Mouse (Mus musculus) megakaryocyte, adult 5-6 weeks (primary cell): ENCODE data around the gene Rrbp1. TPM values are rescaled to one million over a fixed set of nuclear protein-coding genes. Genes with fewer than 3 reads are reported as not detected.

ENCODE experiments used
- ATAC-seq: 2 replicates; pipeline ENCODE4 v1.8.0; 2016; ENCODE audit warnings: mild to moderate bottlenecking, inconsistent platforms; ENCODE audit not compliant: poor library complexity, severe bottlenecking
- total RNA-seq, 2 experiments: library from RNA; stranded (forward) in 1 of 2; stranded (reverse) in 1 of 2; fragments of 153-499, 151-499 nt in 1 of 2; fragments of 221-1000, 200-1000 nt in 1 of 2; gene quantifications; 2 replicates each; pipeline versions ENCODE4 v1.2.3 to v1.2.4; 2015 to 2017

Rrbp1 gene
- 173 and 196 TPM in 2 replicates for total RNA-seq (2015)
- 215 and 251 TPM in 2 replicates for total RNA-seq (2017)

DNA sequence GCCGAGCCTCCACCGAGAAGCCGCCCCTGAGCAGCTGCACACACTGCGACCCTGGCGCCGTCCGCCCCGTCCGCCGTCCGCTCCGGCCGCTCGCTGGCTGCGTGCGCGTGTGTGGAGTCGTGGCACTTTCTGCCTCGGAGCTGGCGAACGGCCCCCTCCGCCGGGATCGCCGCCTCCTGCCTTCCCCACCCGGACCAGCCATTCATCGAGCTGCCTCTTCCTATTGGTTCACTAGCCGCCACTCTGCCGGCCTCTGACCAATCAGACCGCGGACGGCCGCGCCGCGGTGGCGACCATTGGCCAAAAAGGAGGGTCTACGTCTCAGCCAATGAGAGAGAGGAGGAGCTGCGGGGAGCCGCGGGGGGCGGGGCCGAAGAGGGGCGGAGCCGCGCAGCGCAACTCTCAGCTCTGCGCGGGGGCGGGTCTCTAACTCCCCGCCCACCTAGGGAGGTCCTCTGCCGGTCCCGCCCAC, at the start of gene Rrbp1:
TSS of gene Rrbp1 (minus strand) at position 184 of the 472 bp plus-strand sequence.
- peak; percentile 78 for ATAC-seq

DNA sequence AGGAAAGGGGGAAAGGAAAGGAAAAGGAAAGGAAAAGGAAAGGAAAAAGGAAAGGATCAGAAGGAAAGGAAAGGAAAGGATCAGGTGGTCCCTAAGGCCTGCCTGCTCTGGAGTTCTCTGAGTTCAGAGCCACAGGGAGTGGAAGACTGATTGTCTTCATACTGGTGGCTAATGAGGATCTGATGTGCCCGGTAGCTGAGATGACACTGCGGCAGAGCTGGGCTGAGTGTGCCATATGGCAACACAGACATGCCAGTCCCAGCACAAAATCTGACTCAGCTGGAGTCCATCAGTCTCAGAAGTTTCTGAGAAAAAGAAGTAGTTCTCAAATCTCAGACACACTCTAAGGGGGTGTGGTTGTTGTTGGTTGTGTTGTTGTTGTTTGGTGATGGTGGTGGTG, 46.7 kb upstream of the Rrbp1 start:
- ATAC-seq: no peak

DNA sequence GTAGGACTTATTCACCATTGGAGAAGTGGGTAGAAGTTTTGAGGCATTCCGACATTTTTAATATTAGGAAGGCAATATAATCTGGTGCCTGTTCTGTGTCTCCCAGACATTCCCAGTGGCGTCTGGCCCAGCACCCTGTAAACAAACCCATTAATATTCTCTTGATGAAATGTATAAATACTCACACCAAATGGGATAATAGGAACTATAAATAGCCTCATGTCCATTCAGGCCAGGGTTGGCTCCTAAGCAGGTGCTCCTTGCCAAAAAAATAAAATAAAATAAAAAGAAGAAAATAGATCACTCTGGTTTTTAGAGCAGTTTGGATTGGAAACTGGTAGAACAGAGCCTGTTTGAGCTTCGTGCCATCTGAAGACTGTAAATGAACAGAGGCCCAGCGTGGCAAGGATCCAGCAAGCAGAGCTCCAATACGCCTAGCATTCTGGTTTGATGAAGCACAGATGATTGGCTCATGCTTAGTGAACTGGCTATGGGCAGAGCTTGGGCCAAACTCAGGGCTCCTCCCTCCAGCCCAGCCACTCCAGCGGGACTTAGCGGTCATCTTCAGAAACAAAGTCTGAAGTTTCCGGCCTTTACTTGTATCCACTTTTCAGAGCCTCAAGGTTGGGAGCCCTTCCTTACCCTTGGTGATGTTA, 41.5 kb upstream of the Rrbp1 start:
- ATAC-seq: no peak

DNA sequence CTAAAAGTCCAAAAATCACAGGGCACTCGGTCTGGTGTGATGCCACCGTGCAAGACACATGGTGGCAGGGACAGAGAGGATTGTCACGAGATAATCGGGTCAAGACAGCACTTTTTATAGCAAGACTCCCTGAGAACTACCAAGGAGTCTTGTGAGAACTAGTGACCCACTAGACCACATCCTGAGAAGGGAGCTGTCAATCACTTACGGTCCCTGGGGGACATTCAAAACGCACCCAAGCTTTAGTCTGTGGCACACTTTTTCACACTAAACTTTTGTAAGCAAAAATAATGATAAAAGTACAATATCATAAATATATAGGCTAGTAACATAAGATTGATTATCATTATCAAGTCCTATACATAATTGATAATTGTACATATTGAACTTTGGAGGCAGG, 39.8 kb upstream of the Rrbp1 start:
- no peak for ATAC-seq

DNA sequence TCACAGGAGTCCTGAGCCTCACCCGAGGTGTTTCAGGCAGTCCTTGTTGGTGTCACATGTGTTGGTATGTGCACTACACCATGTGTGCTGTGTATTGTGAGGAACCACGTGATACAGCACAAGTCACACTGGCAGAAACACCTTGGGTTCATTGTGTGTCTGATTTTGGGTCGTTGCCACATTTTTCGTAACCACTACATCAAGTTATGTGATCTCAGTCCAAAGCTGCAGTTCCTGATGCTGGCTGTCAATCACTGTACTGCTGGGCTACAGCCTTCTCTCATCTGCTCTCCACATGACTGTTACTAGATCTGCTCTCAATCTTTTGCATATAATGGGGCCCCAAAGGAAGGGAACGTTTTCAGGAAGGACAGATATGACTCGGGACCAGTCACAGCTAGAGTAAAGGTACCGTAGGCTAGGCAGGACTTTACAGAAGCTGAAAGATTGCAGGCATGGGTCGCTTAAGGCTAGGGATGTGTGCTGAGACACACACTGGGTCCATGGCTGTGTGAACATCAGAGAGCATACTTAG, 39.1 kb upstream of the Rrbp1 start:
- ATAC-seq: no peak

DNA sequence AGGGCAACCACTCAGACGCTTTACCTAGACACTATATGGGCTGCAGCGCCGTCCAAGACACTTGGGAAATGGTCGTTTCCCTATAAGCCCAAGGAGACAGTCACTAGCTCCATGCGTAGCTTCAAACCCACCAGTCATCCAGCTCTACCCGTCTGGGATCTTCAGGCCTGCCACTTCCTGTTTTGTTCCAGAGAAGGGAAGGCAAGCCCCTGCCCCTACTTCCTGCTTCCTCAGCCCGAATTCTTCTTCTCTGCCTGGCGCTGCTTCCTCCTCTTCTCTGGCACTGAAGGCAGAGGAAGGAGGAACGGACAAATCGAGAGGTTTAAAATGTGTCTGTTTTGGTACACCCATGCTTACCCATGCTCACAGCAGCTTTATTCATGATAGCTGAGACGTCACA, 35.9 kb upstream of the Rrbp1 start:
- ATAC-seq: peak; percentile 94

DNA sequence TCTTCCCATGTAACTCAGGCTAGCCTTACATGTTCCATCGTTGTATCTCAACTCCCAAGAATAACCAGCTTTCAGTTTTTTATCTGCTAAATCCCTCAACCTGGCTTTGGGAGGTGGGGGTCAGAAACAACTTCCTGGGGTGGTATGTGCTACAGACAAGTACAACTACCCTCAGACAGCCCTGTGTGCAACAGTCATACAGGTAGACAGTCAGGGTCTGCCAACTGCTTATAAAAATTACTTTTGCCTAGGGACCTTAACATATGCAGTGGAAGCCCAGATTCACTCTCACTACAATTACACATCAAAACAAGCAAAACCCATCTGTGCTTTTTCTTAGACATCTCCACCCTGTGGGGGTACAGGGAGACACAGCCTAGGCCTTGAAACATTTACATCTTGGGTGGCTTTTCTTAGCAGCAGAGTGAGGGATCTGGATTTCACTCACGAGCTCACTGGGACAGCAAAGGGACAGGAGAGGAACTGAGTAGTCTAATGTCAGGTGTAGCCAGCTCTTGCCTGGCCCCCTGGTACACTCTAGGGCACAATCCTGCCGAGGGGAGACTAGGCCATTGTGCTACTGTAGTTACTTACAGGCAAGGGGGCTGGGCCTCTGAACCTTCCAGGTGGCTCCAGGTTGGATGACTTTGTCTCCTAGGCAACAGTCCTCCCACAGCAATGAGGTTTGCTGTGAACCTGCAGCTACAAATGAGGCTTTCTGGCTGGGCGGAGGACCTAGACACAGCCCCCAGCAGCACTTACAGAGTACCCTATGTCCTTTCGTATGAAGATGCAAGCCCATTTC, 34.9 kb upstream of the Rrbp1 start:
- no peak for ATAC-seq

DNA sequence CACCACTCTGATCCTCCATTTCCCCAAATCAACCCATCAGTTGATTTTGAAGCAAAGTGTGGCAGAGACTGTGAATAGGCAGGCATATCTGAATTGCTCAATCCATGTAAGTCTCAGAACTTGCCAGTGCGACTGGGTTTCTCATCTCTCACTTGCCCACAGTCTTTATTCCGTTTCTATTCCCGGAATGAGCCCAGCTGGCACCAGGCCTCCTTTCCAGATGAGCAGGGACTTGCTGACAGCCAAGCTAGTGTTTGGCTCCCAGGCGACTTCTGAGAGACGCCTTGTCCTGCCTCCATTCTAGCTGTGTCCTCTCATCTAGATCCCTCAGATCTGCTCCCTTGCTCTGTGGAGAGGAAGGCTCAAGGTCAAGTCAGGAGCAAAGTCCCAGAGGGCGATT, 33.7 kb upstream of the Rrbp1 start:
- no peak for ATAC-seq

DNA sequence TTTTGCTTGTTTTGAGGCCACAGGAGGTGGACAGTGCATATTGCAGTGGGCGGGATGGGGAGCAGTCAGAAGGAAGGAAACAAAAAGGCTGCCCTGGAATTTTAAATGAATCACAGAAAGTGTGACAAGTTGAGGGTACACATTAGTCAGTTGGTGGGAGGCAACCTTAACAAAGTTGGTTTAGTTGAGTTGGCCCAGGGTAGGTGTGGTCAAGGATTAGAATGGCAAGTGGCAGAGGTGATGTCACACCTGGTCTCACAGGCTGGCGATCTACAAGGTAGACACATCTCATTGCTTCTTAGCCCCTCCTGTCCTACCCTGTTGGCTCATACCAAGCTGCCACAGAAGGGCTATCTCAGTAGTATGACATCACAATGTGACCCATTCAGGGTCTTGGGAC, 21.6 kb upstream of the Rrbp1 start, which contains the start of gene Banf2:
TSS of gene Banf2 (plus strand) at position 396 of the 400 bp plus-strand sequence.
- ATAC-seq: no peak

DNA sequence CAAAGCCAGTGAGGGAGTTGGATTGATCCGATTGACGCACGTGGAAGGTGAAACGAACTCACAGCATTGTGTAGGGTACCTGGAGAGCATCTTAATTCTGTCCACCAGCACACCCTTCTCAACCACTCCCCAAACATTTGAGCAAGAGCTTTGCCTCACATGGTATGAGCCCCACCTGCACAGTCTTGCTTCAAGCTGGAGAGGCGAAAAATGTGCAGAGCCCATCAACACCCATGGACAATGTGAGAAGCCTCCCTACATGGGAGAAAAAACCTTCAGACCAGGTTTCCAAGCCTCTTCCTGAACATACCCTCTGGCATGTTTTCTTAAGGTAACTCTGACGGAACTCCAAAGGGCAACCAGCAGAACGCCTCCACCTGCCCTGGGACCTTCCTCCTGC, 19.7 kb upstream of the Rrbp1 start:
- no peak for ATAC-seq

DNA sequence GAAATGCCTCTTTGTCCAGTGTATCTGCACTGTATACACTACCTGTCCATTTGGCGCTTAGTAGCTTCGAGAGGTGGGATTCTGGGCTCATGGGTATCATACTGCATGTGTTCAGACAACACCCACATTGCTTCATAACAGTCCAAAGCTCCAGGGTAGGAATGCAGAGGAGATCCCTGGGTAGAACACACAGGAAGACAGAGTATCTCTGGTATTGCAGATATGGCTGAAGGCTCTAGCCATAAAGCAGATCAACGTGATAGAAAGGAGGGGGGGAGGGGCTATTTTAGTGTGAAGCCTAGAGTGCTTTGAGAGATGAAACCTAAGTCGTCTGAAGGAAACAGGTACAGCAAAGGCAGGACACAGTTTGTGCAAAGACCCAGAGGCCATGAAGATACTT, 15.4 kb upstream of the Rrbp1 start:
- ATAC-seq: no peak

DNA sequence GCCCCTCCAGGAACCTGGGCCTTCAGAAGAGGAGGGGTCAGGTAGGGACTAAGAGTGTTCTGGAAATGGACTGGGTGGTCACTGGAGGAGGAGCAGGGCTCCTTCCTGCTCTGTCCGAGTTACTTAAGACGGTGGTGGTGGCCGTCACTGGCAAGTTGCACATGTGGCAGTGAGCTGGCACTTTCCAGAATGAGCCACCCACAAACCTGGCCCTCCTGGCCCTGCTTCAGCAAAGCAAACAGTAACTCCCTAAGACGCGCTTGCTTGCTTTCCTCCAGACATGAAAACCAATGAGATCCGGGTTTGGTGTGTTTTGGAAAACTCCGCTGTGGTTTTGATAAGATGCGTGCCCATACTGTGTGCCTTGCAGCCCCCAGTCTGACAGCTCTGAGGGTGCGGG, 14.3 kb upstream of the Rrbp1 start:
- ATAC-seq: no peak

DNA sequence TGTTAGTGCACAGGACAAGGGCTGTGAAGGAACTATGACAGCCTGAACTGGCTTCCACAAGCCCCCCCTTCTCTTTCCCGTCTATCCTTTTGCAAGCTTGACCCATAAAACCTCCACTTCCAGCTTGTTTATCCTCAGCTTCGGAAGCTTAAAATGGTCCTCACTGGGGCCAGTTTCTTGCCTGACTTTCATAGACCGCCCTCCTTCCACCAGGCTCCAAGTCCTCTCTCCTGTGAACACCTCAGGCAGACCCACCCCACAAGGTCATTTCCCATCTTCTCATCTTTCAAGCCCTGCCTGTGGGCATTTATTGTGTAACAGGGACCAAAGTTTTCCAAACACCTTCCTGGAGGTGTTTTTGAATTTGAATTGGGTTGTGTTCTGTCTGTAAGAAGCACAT, 11.4 kb upstream of the Rrbp1 start:
- ATAC-seq: no peak

DNA sequence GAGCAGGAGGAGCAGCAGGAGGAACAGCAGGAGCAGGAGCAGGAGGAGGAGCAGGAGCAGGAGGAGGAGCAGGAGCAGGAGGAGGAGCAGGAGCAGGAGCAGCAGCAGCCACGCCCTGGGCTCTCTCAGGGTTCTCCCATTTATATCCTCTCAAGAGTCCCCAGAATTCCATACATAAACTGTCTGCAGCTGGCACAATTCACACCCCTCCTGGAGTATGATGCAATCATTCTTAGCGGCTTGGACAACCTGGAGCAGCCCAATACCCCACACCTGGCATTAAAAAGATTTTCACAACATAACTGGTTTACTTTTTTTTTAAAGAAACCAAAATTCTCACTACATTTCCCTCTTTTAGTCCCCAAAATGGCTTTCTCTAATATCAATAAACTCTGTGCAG, 8.9 kb upstream of the Rrbp1 start:
- no peak for ATAC-seq

DNA sequence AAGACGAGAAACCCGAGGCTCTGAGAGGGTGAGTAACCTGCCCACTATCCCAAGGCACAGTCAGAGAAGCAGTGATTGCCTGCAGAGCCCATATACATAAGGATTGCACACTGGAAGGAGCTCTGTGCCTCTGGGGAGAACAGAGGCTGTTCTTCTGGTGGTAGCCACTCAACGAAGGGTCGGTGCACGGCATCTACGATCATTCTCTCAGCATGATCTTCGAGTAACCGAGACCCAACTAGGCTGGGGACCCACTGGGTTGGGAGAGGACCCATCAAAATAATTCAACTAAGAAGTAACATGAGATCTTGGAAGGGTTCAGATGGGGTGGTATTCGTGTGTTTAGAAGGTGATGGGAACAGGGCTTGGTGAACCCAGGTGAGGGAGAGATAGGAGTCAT, 4.8 kb upstream of the Rrbp1 start:
- ATAC-seq: no peak

DNA sequence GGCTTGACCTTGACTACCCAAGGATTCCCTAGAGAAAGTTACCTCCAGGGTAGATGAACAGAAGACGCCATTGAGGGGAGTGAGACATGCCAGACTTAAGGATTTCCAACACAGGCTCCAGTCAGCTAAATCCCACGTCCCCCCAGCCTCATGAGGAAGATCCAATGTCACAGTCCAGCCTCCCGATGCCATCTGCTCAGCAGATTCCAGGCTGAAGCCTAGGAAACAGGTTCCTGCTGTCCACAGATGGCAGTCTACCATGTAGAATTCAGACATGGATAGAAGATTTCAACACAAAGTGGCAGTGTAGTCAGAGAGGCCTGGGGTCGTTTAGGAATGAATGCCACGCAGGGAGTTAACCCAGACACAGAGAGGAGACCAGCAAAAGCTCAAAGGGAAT, 3.4 kb upstream of the Rrbp1 start:
- ATAC-seq: no peak

DNA sequence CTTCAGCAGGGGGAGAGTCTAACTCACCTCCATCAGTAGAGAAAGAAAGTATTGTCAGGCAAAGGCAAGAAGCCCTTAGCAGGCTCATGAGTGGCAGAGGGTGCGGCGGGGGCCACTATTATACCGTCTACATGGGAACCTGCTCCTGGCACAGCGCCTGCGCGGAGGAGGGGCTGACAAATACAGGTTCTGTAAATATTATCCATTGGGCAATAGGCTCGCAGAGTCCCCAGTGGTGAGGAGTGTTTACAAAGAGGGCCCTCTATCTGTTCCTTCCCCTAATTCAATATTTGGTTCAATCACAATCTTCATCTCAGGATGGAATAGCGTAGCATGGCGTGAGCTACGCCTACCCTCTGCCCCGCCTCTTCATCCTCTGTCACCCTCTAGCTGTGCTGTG, 3.0 kb upstream of the Rrbp1 start:
- ATAC-seq: no peak

DNA sequence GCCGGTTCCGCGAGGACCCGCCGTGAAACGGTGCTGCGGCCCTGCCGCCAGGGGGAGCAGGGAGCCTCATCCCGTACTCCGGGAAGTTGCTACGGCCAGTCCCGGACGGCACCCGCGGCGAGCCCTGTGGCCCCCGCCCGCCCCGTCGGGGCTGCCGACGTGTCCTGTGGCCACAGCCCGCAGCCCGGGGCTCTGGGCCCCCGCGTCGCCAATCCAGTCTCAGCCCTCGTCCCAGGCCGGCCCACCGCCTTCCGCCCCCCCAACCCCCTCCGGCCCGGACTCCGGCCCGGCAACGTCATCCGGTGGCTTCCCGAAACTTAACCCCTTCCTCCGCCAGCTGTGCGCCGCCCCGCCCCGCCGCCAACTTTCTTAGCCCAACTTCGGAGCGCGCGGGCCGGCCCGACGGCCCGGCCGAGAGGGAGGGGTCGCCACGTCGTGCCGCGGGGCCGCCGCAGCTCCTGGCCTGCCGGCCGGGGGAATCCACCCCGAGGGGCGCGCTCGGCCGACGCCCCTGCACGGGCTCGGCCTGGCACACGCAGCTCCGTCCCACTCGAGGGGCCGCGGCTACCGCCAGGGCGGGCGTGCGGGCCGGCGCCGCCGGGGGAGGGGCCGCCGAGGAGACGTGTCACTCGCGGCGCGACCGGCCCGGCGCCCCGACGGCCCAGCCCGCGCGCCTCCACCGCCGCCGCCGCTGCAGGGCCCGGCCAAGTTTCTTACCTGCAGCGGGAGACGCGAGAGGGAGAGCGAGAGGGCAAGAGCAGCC, 600 bp downstream of the Rrbp1 start:
- ATAC-seq: peak; percentile 45

DNA sequence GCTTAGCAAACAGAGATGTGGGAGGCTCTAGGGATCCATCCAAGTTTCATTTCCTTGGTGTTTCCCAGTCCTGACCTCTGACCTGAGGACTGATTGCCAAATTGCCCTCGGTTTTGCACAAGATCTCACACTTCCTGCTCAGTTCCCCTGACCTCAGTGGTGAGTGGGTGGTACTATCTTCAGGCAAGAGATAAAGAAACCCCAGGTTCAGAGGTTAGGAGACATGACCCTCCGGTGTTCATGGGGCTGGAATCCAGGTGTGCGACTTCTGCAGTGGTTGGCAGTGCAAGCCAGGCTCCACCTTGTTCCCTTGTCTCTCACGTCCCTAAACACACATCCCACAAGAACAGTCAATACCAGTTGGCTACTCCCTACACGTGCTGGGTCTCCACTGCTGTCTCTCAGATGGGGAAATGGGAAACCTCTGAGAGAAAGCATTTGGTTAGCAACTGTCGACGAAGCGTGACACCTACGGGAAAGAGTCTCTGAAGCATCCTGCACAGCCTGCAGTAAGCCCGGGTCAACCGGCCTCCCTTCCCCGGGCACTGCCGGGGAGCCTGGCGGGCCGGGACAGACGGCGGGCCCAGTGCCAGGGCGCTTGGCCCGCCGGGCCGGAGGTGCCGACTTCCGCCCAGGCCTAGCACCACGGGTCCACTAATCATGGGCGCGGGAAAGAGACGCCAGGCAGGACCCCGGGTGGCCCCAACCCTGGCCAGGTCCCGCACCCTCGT, 1.3 kb downstream of the Rrbp1 start:
- peak; percentile 38 for ATAC-seq

DNA sequence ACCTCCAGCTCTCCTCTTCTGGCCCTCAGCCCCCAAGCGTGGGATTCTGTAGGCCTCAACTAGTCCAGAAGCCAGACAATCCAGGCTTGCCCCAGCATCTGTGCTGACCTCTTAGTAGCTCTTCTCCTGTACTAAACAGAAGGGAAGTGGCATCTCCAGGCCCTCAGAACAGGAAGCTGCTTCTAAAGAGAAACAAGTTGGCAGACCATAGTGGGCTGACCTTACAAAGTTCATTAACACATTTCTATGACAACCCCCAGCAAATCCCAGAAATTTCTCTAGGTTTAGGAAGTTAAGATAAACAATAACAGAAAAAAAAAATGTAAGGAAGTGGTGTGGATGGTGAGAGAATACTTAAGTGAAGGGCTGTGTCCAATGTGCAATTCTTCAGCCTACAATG, 2.0 kb downstream of the Rrbp1 start:
- ATAC-seq: peak; percentile 25

DNA sequence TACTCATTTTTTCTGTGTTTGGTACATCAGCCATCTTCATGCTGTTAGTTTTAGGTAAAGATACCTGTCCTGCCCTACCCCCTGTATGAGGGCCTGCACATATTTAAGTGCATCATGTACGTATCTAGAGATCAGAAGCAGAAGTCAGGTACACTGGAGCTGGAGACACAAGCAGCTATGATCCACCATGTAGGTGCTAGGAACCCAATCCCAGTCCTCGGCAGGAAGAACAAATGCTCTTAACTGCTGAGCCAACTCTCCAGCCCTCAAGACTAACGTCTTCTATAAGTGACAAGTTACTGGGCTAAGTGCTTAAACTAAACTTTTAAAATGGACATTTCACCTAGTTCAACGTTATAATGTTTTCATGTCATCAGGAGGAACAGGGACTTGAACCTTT, 3.9 kb downstream of the Rrbp1 start:
- no peak for ATAC-seq
